Mouse (Mus musculus): ENCODE results near the gene Ppp1r9a. TPM values are rescaled to one million over a fixed set of nuclear protein-coding genes. Genes with fewer than 3 reads are reported as not detected.
A peak's percentile ranks its signal among the peaks of the same experiment; 100 is the strongest.

The Ppp1r9a gene
- polyA plus RNA-seq, 2 experiments, result 18.9 to 33.8 TPM

DNA sequence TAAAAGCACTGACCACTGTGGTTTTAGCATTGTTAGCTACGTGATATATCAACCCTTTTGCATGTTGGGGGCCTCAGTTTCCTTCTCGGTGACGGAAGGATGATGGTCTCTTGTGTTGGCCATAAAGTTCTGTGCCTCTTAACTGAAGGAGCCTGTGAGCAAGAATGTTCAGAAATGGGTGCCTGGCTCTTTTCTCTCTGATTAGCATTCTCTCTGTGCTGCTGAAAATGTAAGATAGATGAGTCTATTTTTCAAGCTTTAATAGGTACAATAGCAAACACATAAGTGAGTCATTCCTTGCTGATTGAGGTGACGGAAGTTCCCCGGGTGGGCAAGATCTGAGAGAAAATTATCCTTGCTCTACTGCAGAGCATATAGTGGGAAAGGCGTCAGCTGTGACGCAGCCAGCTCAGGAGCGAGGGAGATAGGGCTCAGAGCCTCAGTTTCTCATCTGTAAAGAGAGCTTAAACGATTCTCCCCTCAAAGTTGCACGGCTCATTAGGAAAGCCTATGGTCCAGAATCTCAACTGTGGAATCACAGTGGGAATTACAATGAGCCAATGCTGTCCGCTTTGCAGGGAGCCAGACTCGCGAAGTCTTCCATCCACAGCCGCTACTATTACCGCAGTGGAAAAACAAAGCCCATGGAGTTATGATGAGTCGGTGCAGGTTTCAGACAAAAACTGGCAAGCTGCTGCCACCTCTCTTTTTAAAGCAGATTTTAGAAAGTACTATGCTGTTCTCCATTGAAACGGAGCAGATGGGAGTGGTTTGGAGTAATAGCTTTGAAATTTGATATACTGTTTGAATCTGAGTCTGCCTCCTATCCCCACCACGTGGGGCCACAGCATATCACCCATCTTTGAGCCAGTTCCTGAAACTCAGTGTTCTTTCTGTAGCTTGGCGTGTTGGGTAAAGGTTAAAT lies 275.5 kb downstream of the Ppp1r9a start:
- H3K4me1 ChIP-seq (ENCODE audit: control insufficient read depth, insufficient read depth, low read length), result peaks cover 15% of the 10 kb centered on the region; the same call in 1 of the 2 replicates
- no peaks in the 10 kb centered on the region for H3K9me3 ChIP-seq (ENCODE audit: control insufficient read depth, low read length)
- H3K4me3 ChIP-seq (replicated peaks; ENCODE audit: low read length), result peak overlapping the region; percentile 23
- 32% methylated on average over 19 of the region's 19 CpGs for WGBS
- peak overlapping the region; percentile 46 for H3K4me2 ChIP-seq (replicated peaks; ENCODE audit: low read depth, low read length, severe bottlenecking)
- H3K27me3 ChIP-seq (ENCODE audit: control insufficient read depth, insufficient read depth, low read length), result no peaks in the 10 kb centered on the region
- peak; percentile 62; the same call in 1 of the 2 replicates for ATAC-seq (ENCODE audit: low FRiP score, low read depth)
- H3K36me3 ChIP-seq (ENCODE audit: control insufficient read depth, insufficient read depth, low read length), result no peaks in the 10 kb centered on the region
- TF ChIP-seq POLR2A (IDR thresholded peaks at IDR 0.05; ENCODE audit: borderline replicate concordance, extremely low read depth, insufficient read depth, insufficient read length), result no peak
- H3K9ac ChIP-seq (ENCODE audit: low read depth, low read length, severe bottlenecking), result 0 out of 2 replicates have a peak overlapping the region, but pooled peaks have one; percentile 6
- no peak overlapping the region for H3K27ac ChIP-seq (replicated peaks; ENCODE audit: low read depth, low read length)
- peak; percentile 45 for DNase-seq (ENCODE audit: low spot score)

GRCm38 (mm10) chr6:5179189-5179588 lies 276.5 kb downstream of the Ppp1r9a start:
- ATAC-seq (ENCODE audit: low FRiP score, low read depth) (no peak), DNase-seq (ENCODE audit: low spot score) (peak; percentile 31)
- Histone ChIP-seq H3K4me2 (replicated peaks; ENCODE audit: low read depth, low read length, severe bottlenecking) (no peak overlapping the region), H3K4me1 (ENCODE audit: control insufficient read depth, insufficient read depth, low read length) (peaks cover 15% of the 10 kb centered on the region; the same call in 1 of the 2 replicates), H3K9me3 (ENCODE audit: control insufficient read depth, low read length) (no peaks in the 10 kb centered on the region), H3K27ac (replicated peaks; ENCODE audit: low read depth, low read length) (no peak overlapping the region), H3K27me3 (ENCODE audit: control insufficient read depth, insufficient read depth, low read length) (no peaks in the 10 kb centered on the region), H3K36me3 (ENCODE audit: control insufficient read depth, insufficient read depth, low read length) (no peaks in the 10 kb centered on the region), H3K4me3 (replicated peaks; ENCODE audit: low read length) (no peak overlapping the region), H3K9ac (ENCODE audit: low read depth, low read length, severe bottlenecking) (no peak overlapping the region)
- TF ChIP-seq POLR2A (IDR thresholded peaks at IDR 0.05; ENCODE audit: borderline replicate concordance, extremely low read depth, insufficient read depth, insufficient read length), result no peak
- WGBS, result 32% methylated on average over 6 of the region's 6 CpGs

DNA sequence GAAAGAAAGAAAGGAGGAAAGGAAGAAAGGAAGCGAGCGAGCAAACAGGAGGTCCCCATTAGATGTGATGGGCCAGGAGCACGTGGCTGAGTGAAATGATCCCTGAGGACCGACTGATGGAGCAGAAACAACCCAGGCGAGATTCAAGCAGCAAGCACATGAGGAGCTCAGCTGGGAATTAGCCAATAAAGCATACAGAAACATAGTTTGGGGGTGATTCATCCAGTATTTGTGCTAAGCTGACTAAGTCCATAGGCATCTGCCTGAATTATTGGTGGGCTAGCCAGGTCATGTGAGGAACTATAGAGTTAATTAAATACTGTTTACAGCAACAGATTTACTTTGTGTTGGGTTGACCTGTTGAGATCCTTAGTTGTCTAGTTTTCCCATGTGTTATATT lies 277.9 kb downstream of the Ppp1r9a start:
- WGBS, result 46% methylated on average over 5 of the region's 5 CpGs
- peaks cover 11% of the 10 kb centered on the region; the same call in 1 of the 2 replicates for H3K4me1 ChIP-seq (ENCODE audit: control insufficient read depth, insufficient read depth, low read length)
- H3K4me2 ChIP-seq (replicated peaks; ENCODE audit: low read depth, low read length, severe bottlenecking), result no peak overlapping the region
- peak; percentile 30 for DNase-seq (ENCODE audit: low spot score)
- no peak overlapping the region for H3K4me3 ChIP-seq (replicated peaks; ENCODE audit: low read length)
- H3K36me3 ChIP-seq (ENCODE audit: control insufficient read depth, insufficient read depth, low read length), result no peaks in the 10 kb centered on the region
- no peak for ATAC-seq (ENCODE audit: low FRiP score, low read depth)
- H3K9ac ChIP-seq (ENCODE audit: low read depth, low read length, severe bottlenecking), result no peak overlapping the region
- H3K27ac ChIP-seq (replicated peaks; ENCODE audit: low read depth, low read length), result no peak overlapping the region
- H3K9me3 ChIP-seq (ENCODE audit: control insufficient read depth, low read length), result no peaks in the 10 kb centered on the region
- no peak for TF ChIP-seq POLR2A (IDR thresholded peaks at IDR 0.05; ENCODE audit: borderline replicate concordance, extremely low read depth, insufficient read depth, insufficient read length)
- no peaks in the 10 kb centered on the region for H3K27me3 ChIP-seq (ENCODE audit: control insufficient read depth, insufficient read depth, low read length)

DNA sequence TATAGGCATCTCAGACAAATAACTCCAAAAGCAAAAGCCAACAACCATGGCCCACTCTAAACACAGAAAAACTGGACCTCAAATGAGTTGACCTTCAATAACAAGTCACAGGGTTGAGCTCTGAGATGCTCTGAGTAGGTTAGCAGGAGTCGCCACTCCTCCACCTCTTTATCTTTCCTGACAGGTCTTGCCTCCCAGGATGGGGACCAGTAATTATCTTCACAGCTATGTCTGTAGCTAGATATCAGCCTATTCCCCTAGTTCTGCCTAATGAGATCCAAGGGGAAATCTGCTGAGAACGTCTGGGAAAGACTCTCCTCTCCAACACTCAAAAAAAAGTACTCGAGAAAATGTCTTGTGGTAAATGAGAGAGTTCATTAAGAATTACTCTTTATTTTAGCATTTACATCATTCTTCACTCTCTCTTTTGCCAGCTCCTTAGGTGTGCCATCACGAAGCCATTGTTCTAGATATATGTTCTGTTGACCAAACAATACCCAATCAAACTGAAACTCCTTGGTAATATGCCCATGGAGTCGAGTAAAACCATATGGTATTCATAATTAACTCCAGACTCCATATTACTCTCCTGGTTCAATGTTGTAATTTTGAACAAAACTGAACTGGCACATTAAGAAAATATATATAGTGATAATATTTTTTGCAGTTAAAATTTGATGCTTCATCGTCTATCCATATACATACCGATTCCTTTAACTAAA lies 283.7 kb downstream of the Ppp1r9a start:
- Histone ChIP-seq H3K4me3 (replicated peaks; ENCODE audit: low read length) (no peak overlapping the region), H3K9ac (ENCODE audit: low read depth, low read length, severe bottlenecking) (no peak overlapping the region), H3K9me3 (ENCODE audit: control insufficient read depth, low read length) (no peaks in the 10 kb centered on the region), H3K4me1 (ENCODE audit: control insufficient read depth, insufficient read depth, low read length) (0 out of 2 replicates have a peak, but pooled peaks cover 9% of the 10 kb centered on the region), H3K27me3 (ENCODE audit: control insufficient read depth, insufficient read depth, low read length) (no peaks in the 10 kb centered on the region), H3K27ac (replicated peaks; ENCODE audit: low read depth, low read length) (no peak overlapping the region), H3K4me2 (replicated peaks; ENCODE audit: low read depth, low read length, severe bottlenecking) (no peak overlapping the region), H3K36me3 (ENCODE audit: control insufficient read depth, insufficient read depth, low read length) (no peaks in the 10 kb centered on the region)
- 40% methylated on average over 7 of the region's 7 CpGs for WGBS
- peak; percentile 10 for DNase-seq (ENCODE audit: low spot score)
- ATAC-seq (ENCODE audit: low FRiP score, low read depth), result no peak
- TF ChIP-seq POLR2A (IDR thresholded peaks at IDR 0.05; ENCODE audit: borderline replicate concordance, extremely low read depth, insufficient read depth, insufficient read length), result no peak

DNA sequence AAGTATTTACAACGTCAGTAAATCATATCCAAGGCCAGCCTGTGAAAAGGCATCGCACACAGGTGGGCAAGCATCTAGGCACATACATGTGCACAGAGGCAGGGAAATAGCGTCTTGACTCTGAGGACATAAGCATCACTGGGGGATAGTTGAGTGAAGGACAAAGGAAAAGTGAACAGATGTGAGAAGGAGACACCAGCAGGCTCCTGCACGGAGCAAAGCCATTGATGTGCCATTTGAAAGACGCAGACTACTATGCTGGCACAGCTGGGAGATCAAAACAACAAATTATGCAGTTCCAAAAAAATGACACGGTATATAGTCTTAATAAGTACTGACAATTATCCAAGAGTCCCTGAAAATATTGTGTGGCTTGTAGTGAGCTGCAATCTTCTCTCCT lies 284.9 kb downstream of the Ppp1r9a start:
- 0 out of 2 replicates have a peak, but pooled peaks cover 9% of the 10 kb centered on the region for H3K4me1 ChIP-seq (ENCODE audit: control insufficient read depth, insufficient read depth, low read length)
- ATAC-seq (ENCODE audit: low FRiP score, low read depth), result no peak

More for the DNA sequence above, 284.9 kb downstream of the Ppp1r9a start:
- no peak overlapping the region for H3K4me3 ChIP-seq (replicated peaks; ENCODE audit: low read length)
- H3K36me3 ChIP-seq (ENCODE audit: control insufficient read depth, insufficient read depth, low read length), result no peaks in the 10 kb centered on the region
- WGBS, result 45% methylated on average over 6 of the region's 6 CpGs
- TF ChIP-seq POLR2A (IDR thresholded peaks at IDR 0.05; ENCODE audit: borderline replicate concordance, extremely low read depth, insufficient read depth, insufficient read length), result no peak
- H3K27ac ChIP-seq (replicated peaks; ENCODE audit: low read depth, low read length), result no peak overlapping the region
- H3K9ac ChIP-seq (ENCODE audit: low read depth, low read length, severe bottlenecking), result no peak overlapping the region
- no peak overlapping the region for H3K4me2 ChIP-seq (replicated peaks; ENCODE audit: low read depth, low read length, severe bottlenecking)
- DNase-seq (ENCODE audit: low spot score), result no peak
- H3K9me3 ChIP-seq (ENCODE audit: control insufficient read depth, low read length), result no peaks in the 10 kb centered on the region
- no peaks in the 10 kb centered on the region for H3K27me3 ChIP-seq (ENCODE audit: control insufficient read depth, insufficient read depth, low read length)
